Mouse (Mus musculus) G1E (cell line): ENCODE measurements around the gene Safb2.

Experiments used
- CTCF ChIP-seq: IDR thresholded peaks from 2 replicates; pipeline ENCODE4 v1.5.1; 2012; ENCODE audit warnings: low read depth, low read length, inconsistent platforms, mixed read lengths
- GATA1 ChIP-seq: IDR thresholded peaks from 2 replicates; pipeline ENCODE4 v1.6.1; 2012; ENCODE audit warnings: borderline replicate concordance, low read length, inconsistent platforms, mixed read lengths
- TAL1 ChIP-seq: conservative IDR thresholded peaks from 2 replicates; pipeline ENCODE4 v1.6.1; 2012; ENCODE audit warnings: low read depth, low read length, inconsistent platforms, mixed read lengths

DNA sequence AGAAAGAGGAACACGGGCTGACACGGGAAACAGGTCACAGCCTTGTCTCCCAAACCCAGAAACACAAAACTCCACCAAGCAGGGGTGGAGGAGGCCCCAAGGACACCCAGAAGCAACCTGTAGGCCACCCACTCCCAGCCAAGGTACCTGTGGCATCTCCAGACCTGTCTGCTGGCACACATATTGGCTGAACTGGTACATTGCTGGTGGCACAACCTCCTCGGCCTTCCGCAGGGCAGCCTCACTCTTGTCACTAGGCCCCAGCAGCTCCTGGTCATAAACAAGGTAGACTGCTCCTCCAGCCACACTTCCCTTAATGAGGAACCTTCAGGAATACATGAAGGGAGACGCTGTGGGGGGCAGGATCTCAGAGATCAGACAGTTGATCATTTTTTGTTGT, 24.3 kb upstream of the Safb2 start:
- TF ChIP-seq CTCF (no peak), GATA1 (no peak), TAL1 (no peak)
